Mouse (Mus musculus): ENCODE measurements around the gene Plk3. TPM values are rescaled to one million over a fixed set of nuclear protein-coding genes. Genes with fewer than 3 reads are reported as not detected.

Gene Plk3
- total RNA-seq, 2 experiments from 2014 or later = 1.7 TPM; not detected in 1

DNA sequence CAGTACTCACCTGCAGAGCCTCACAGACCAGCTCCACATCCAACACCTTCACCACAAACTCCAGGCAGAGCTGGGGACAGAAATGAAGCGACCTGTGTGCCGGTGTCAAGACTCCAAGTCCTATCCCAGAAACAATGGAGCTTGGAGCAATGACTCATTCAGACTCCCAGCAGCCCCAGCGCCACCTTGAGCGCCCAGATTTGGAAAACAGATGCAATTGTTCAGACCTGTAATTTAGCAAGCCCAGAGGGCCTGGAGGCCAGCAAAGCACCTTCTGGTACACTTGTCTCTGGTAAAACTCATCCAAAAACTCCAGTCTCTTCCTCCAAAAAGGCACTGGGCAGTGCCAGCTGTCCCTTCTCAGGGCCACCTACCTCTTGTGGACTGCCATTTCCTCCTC is 11.6 kb downstream of the Plk3 start:
- no peak for ATAC-seq (replicated peaks; ENCODE audit: low FRiP score, poor library complexity, severe bottlenecking)

DNA sequence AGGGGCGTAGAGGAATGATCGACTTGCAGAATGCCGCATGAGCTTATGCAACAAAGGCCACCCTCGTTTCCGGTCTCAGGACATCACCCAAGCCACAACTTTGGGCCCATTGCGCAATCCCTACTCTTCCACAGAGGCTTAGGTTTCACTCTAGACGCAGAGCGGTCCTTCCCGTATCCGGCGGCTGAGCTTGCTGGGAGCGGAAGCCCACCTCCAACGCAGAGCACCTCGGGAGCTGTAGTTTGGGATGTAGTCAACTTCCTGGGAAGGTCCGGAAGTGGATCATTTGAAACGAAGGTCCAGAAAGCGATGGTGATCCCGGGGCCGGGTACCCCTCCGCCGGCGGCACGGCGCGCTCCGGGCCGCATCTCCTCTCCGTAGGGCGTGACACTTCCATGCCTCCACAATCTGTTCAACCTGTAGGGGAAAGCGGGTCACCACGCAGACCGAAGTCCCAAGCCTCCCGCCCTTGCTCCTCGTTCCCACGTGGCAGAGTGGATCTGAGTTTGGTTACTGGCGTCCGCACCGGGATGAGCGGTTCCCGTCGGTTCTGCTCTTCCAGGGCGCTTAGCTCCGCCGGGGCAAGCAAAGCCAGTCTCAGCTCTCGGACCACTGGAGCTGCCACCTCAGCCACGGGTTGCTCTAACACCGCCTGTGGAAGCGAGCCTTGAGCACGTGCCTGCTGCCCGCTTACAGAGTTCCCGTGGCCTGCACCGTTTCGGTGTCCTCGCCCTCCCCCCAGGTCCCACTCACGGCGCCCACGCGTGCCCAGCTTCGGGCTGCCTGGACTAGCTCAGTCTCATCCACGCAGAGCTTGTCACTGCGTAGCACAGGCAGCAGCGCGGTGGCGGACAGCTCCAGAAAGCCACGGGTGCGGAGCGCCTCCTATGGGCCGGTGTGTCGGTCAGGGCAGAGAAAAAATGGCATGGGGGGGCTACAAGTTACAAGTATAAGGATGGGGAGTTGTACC is 13.0 kb downstream of the Plk3 start:
- peak; percentile 73 for ATAC-seq (replicated peaks; ENCODE audit: low FRiP score, poor library complexity, severe bottlenecking)

DNA sequence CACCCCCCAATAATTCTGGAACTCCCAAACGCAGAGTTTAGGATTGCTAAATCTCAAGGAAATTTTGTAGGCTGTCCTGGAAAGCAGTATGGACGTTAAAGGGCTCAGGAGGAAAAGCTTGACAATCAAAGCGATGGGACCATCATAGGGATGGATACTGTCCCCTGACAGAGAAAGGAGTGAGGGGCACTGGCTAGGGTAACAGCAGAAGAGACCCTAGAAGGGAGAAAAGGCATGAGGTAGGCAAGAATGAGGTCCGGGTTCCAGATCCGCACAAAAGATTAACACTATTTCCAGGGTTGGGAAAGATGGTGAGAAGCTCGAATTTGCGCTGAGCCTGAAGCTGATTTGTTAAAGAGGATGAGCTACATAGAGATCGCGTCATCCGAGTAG is 13.7 kb downstream of the Plk3 start:
- ATAC-seq (replicated peaks; ENCODE audit: low FRiP score, poor library complexity, severe bottlenecking) = no peak; the same call in 1 of the 2 replicates

DNA sequence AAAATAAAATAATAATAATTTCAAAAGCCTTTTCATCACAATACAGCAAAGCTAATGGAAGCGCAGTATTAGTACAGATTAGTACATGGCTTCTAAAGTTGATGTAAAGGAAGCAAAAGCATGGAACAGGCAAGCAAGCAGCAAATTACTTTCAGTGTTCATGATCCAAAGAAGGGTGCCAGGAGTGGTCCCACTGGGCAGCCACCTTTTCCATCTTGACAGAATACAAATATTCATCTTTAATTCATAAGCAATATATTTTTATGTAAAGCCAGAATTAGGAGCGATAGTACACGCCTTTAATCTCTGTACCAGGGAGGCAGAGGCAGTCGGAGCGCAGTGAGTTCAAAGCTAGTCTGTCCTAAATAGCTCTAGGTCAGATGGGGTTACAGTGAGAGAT is 14.1 kb downstream of the Plk3 start:
- ATAC-seq (replicated peaks; ENCODE audit: low FRiP score, poor library complexity, severe bottlenecking) = no peak

DNA sequence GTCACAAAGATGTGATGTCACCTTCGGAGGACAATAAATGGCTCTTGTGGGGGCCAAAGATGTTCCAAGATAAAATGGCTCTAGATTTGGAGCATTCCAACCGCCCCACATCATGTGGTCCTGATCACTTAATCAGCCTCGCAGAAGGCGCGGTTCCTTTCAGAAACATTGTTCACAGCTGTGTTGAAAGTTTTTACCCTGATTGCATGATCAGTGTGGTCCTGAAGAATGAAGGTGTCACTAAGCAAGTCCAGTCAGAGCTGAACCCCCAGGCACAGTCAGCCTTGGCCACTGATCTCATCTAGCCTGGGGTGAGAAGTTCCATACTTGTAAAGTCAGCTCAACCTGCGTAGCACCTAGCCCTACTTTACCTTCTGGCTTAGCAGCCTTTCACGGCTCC is 15.8 kb downstream of the Plk3 start:
- ATAC-seq (replicated peaks; ENCODE audit: low FRiP score, poor library complexity, severe bottlenecking) = no peak

DNA sequence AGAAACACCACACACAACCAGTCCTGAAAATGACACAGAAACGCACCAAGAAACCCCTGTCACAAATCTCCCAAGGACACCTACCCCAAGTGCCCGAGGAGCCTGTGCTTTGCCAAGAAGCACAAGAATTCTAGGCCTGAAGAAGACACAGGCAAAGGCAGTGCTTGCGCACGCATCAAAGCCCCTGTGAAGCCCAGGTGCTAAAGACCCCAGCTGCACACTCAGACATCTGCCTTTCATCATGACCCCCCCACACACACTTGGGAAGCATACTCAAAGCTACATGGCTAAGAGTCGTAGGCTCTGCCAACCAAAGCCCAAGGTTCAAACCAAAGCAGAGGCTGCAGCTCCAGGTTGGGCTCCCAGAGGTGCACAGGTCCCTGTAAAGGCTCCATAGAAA is 18.2 kb downstream of the Plk3 start:
- no peak for ATAC-seq (replicated peaks; ENCODE audit: low FRiP score, poor library complexity, severe bottlenecking)

DNA sequence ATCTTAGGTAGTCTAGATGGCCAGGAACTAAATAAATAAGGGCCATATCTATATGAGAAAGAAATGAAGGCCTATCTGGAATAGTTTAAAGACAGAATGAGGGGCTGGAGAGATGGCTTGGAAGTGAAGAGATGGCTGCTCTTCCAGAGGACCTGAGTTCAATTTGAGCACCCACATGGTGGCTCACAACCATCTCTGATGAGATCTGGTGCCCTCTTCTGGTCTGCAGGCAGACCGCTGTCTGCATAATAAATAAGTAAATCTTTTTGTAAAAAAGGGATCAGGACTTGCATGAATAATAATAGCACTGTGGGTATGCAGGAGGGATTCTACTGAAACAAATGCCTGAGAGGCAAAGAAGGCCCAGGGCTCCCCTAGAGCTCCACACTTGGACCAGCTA is 20.5 kb downstream of the Plk3 start:
- no peak for ATAC-seq (replicated peaks; ENCODE audit: low FRiP score, poor library complexity, severe bottlenecking)

DNA sequence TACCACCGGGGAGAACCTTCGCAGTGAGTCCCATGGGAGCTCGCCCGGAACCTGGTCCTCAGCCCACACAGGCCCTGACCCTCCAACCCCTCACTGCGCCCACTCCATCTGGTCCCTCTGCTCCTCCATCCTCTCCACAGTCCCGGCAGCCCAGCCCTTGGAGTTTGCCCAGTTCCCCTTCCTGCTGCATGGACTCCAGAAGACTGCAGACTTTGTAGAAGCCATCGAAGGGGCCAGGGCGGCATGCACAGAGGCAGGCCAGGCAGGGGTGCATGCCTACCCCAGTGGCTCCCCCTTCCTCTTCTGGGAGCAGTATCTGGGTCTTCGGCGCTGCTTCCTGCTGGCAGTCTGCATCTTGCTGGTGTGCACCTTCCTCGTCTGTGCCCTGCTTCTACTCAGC is 22.8 kb downstream of the Plk3 start:
- no peak for ATAC-seq (replicated peaks; ENCODE audit: low FRiP score, poor library complexity, severe bottlenecking)

DNA sequence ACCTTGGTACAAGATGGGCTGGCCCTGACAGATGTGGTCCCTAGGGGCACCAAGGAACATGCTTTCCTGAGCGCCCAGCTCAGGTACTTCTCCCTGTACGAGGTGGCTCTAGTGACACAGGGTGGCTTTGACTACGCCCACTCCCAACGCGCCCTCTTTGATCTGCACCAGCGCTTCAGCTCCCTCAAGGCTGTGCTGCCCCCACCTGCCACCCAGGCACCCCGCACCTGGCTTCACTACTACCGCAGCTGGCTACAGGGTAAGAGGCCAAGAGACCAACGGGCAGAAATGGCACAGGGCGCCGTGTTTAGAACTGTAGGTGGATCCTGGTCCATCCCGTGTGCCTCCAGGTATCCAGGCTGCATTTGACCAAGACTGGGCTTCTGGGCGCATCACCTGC is 23.5 kb downstream of the Plk3 start:
- no peak for ATAC-seq (replicated peaks; ENCODE audit: low FRiP score, poor library complexity, severe bottlenecking)

DNA sequence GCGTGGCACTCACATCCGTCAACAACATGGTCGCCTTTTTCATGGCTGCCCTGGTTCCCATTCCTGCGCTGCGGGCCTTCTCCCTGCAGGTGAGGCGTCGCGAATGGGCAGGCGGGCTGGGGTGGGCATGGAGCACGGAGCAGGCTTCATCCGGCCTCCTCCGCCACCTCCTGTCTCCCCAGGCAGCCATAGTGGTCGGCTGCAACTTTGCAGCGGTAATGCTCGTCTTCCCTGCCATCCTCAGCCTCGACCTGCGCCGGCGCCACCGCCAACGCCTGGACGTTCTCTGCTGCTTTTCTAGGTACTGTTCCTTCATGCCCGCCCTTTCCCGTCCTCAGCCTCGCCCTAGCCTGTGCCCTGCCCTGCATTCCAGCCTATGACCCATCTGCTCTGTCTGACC is 24.4 kb downstream of the Plk3 start:
- no peak for ATAC-seq (replicated peaks; ENCODE audit: low FRiP score, poor library complexity, severe bottlenecking)

DNA sequence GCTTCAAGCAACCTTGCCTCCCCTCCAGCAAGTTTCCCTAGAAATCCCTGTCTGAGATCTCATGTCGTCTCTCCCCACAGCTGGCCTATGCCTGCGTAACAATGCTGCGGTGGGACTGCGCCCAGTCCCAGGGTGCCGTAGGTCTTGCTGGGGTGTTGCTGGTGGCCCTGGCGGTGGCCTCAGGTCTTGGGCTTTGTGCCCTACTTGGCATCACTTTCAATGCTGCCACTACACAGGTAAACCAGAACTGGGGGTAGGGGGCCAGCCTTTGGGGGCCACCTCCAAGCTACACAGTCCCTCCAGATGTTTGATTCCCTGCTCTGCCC is 25.3 kb downstream of the Plk3 start:
- ATAC-seq (replicated peaks; ENCODE audit: low FRiP score, poor library complexity, severe bottlenecking) = no peak

DNA sequence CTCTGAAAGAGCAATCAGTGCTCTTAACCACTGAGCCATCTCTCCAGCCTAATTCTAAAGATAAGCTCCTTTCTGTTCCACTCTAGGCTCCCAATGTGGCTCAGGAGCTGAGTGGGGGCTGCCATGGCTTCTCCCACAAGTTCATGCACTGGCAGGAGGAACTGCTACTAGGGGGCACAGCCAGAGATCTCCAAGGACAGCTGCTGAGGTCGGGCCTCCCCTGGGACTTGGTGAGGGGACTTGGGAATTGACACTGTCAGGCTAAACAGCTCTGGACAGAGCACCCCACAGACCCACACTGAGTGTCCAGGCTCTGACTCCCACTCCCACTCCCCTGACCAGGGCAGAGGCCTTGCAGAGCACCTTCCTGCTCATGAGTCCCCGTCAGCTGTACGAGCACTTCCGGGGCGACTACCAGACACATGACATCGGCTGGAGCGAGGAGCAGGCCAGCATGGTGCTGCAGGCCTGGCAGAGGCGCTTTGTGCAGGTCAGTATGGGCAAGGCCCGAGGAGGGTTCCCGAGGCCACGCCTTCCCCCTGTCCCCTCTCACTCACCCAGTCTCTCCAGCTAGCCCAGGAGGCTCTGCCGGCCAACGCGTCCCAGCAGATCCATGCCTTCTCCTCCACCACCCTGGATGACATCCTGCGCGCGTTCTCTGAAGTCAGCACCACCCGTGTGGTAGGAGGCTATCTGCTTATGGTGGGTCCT is 25.8 kb downstream of the Plk3 start:
- no peak for ATAC-seq (replicated peaks; ENCODE audit: low FRiP score, poor library complexity, severe bottlenecking)

DNA sequence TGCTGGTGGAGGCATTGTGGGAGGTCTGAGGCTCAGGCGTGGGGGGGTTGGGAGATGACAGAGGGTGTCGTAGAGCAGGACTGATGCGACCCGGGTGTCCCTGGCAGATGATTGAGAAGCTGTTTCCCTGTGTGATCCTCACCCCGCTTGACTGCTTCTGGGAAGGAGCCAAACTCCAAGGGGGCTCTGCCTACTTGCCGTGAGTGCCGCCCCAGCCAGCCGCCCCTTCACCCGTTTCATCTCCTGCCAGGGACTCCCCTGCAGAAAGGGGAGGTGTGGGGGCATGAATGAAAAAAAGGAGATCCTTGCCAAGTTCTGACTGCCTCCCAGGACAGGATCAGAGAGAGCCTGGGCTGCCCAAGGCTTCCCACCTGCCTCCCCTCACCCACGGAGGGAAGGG is 28.6 kb downstream of the Plk3 start:
- no peak for ATAC-seq (replicated peaks; ENCODE audit: low FRiP score, poor library complexity, severe bottlenecking)

DNA sequence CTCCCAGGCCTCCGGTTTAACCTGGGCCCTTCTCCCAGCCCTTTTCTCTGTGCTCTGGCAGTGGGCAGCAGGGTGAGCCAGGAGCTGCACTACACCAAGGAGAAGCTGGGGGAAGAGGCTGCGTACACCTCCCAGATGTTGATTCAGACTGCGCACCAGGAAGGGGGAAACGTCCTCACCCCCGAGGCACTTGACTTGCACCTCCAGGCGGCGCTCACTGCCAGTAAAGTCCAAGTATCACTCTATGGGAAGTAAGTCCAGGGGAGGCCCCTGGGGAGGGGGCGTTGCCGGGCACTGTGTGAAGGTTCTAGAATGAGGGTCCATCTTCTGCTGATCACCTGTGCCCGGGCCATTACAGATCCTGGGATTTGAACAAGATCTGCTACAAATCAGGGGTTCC is 29.1 kb downstream of the Plk3 start:
- ATAC-seq (replicated peaks; ENCODE audit: low FRiP score, poor library complexity, severe bottlenecking) = no peak

DNA sequence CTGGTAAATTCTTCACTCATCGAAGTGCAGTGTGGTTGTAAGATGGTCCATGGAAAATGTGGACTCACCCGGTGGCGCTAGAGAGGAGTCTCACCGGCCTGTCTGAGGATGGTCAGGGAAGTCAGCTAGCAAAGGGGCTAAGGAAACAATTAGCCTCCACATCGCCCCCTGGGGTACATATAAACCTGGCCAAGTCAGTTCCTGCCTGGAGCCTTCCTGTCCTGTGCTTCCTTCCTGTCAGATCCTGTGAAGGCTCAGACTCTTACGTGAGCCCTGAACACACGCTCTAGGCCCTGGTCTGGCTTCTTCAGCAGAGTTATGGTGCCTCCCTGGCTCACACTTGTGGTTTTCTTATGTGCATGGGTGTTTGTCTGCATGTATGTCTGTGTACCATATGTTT is 32.5 kb downstream of the Plk3 start:
- no peak for ATAC-seq (replicated peaks; ENCODE audit: low FRiP score, poor library complexity, severe bottlenecking)

DNA sequence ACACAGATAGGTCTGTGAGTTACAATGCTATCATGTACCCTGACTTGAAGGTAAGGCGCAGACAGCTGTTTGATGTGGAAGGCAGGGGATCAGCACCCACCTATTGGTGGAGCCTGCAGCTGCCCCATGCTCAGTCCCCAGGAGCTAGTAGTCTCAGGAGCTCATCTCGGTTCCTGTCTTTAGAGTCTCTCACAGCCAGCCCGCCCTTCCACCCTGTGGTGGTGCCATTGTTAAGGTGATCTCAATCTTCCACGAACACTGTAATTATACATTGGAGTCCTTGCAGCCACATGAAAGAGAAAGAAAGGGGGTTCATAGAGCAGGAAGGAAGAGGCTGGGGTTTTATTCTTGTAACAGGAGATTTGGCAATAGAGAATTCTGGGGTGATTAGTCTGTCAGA is 33.7 kb downstream of the Plk3 start:
- no peak for ATAC-seq (replicated peaks; ENCODE audit: low FRiP score, poor library complexity, severe bottlenecking)

DNA sequence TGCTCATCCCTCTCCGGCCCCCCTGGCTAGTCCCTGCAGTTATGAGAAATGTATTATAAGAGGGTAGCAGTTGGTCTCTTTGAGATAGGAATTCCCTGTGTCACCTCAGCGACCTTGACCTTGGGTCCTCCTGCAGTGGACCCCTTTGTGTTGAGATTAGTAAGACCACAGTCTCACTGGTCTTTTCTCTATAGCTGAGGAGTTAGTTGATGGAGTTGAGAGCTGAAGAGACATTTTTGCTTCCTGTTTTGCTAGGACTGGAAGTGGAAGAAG is 35.1 kb downstream of the Plk3 start:
- ATAC-seq (replicated peaks; ENCODE audit: low FRiP score, poor library complexity, severe bottlenecking) = no peak

DNA sequence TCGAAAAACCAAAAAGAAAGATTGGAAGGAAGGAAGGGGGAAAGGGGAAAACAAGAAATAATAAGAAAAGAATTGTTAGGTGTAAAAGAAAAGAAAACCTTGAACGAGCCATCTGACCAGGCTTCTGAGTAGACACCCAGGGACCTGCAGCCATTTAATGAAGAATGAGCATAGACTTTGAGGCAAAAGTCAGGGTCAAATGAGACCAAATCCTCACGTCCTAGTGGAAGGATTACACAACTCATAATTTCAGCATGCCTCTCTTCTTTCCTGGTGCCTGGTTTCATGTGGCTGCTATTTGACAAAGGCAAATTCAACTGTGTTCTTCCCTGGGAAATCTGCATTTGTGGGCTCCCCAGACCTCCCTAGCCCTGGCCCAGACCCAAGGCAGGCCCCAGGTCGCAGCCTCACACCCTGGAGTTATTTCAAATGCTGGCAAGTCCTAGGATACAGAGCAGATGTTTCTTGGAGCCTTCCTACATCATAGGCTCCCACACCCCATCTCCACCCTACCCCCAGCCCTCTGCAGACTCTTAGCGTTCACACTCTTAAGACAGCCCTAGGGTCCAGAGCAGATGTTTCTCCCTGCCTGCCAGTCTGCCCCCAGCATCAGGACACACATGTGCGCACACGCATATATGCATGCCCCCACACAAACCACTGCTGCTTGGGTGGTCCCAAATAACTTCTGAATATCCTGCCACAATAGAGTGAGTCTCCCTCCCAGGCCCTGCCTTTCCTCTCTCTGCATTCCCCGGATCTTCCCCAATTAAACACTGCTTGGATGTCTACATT is 35.6 kb downstream of the Plk3 start:
- ATAC-seq (replicated peaks; ENCODE audit: low FRiP score, poor library complexity, severe bottlenecking) = no peak

DNA sequence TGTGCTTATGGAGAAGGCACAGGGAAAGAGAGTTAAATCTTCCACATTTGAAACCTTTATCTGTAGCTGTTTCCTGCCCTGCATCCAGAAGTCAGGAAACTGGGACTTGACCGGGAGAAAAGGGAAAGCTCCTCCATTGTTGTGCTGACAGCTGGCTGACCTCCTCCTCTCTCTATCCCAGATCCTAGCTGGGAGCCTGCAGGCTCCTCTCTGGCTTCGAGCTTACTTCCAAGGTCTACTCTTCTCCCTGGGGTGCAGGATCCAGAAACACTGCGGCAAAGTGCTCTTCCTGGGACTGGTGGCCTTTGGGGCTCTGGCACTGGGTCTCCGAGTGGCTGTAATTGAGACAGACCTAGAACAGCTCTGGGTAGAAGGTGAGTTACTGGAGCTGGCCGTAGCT is 37.1 kb downstream of the Plk3 start:
- no peak for ATAC-seq (replicated peaks; ENCODE audit: low FRiP score, poor library complexity, severe bottlenecking)

DNA sequence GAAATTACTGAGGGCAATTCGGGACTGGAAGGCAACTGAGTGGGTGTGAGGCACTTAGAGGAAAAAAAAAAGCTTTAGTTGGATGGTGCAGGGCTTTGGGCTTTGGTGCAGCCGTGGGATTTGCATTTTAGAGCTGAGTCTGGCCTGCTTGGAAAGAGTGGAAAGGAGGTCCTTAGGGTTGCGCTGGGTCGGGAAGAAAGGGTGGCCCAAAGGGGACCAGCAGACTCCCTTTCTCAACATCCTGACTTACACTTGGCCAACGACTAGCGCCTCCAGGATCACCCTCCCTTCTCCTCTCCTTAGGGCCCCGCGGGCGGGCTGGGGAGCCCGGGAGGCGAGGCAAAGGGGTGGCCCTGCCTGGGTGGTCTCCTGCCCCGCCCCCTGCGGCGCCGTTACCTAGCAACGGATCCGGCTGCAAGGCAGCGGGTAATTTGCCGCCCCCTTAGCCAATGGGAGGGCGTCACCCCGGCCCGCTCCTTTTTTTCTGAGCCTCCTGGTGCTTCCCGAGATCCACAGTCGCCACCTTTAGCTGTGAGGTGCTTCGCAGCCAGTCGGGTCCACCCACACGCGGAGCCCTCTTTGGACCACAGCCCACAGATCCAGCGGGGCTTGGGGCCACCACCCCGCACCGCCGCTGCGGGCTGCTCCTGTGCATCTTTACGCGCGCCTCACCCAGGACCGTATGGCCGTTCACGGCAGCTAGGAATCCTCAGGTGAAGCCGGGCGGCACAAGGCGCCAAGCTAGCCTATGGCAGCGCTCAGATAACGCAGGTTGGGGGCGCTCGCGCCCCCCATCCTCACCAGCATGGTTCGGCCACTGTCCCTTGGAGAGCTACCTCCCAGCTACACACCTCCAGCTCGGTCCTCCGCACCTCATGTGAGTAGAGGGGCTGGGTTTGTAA is 38.0 kb downstream of the Plk3 start, which contains the start of gene Ptch2:
Gene Ptch2, plus strand, starts transcription at position 525 of the 902 bp plus-strand sequence.
- no peak for ATAC-seq (replicated peaks; ENCODE audit: low FRiP score, poor library complexity, severe bottlenecking)
